Mouse (Mus musculus) hindbrain, embryonic 13.5 days (tissue): Measurements from ENCODE around the gene Dynlt1a. TPM values are rescaled to one million over a fixed set of nuclear protein-coding genes. Genes with fewer than 3 reads are reported as not detected.
"Not testable (repeated sequence)": the region's sequence is repeated elsewhere in the genome, so short reads cannot be mapped to it uniquely, and the experiment has no call there.

ENCODE experiments used
- ATAC-seq: fragments of 200-750 bp; cut with Nextera tagmentation; 2 replicates; pipeline ENCODE4 v1.8.0; 2017; ENCODE audit warnings: moderate TSS enrichment; ENCODE audit not compliant: low FRiP score
- H3K27ac ChIP-seq: fragments of 300-500 bp; sonication (generic); 2 replicates; pipeline ENCODE4 v1.5.1; 2015; ENCODE audit warnings: inconsistent platforms, mild to moderate bottlenecking, moderate library complexity
- H3K27me3 ChIP-seq: fragments of 300-500 bp; sonication (generic); 2 replicates; pipeline ENCODE4 v1.6.1; 2015; ENCODE audit warnings: mild to moderate bottlenecking, inconsistent platforms
- H3K36me3 ChIP-seq: fragments of 300-500 bp; sonication (generic); 2 replicates; pipeline ENCODE4 v1.6.1; 2015; ENCODE audit warnings: mild to moderate bottlenecking, inconsistent platforms
- H3K4me1 ChIP-seq: fragments of 300-500 bp; sonication (generic); replicated peaks from 2 replicates; pipeline ENCODE4 v1.6.1; 2015; ENCODE audit warnings: inconsistent platforms
- H3K4me2 ChIP-seq: fragments of 300-500 bp; sonication (generic); 2 replicates; pipeline ENCODE4 v1.6.1; 2015; ENCODE audit warnings: inconsistent platforms, mild to moderate bottlenecking, moderate library complexity
- H3K4me3 ChIP-seq: fragments of 300-500 bp; sonication (generic); 2 replicates; pipeline ENCODE4 v1.5.1; 2015; ENCODE audit warnings: mild to moderate bottlenecking, inconsistent platforms
- H3K9ac ChIP-seq: fragments of 300-500 bp; sonication (generic); 2 replicates; pipeline ENCODE4 v1.6.1; 2015; ENCODE audit warnings: mild to moderate bottlenecking, inconsistent platforms
- H3K9me3 ChIP-seq: fragments of 300-500 bp; sonication (generic); 2 replicates; pipeline ENCODE4 v1.6.1; 2016; ENCODE audit warnings: inconsistent platforms
- WGBS: fragments of 180-500 bp; shearing (Covaris S2); methylation state at CpG from one replicate; pipeline ENCODE4 v1.1.7; 2015; 5-methylcytosine and 5-hydroxymethylcytosine counted together
- polyA plus RNA-seq: library from polyadenylated mRNA; unstranded; fragments of >200 nt; fragmentation: Nextera tagmentation; extraction: Ambion mirVana; gene quantifications from 2 replicates; pipeline ENCODE4 v1.2.1, GENCODE M21; 2015

The Dynlt1a gene
- polyA plus RNA-seq, 1 experiment from 2014 or later, result 53.2 TPM

- not testable (repeated sequence) for H3K27me3 ChIP-seq, H3K9me3 ChIP-seq, H3K4me3 ChIP-seq, H3K36me3 ChIP-seq, H3K4me2 ChIP-seq, ATAC-seq, H3K4me1 ChIP-seq, H3K27ac ChIP-seq, H3K9ac ChIP-seq
- 60% methylated on average over 3 of the region's 3 CpGs for WGBS
These were observed 4.5 kb downstream of the Dynlt1a start for GRCm38 (mm10) chr17:6312755-6313154.

GRCm38 (mm10) chr17:6311716-6312115 is 5.6 kb downstream of the Dynlt1a start:
- not testable (repeated sequence) for H3K27ac ChIP-seq, H3K9me3 ChIP-seq, H3K9ac ChIP-seq, H3K4me1 ChIP-seq, H3K36me3 ChIP-seq, H3K4me2 ChIP-seq, H3K27me3 ChIP-seq, ATAC-seq, H3K4me3 ChIP-seq
- WGBS, result 92% methylated on average over 7 of the region's 7 CpGs

GRCm38 (mm10) chr17:6306503-6306902 is 10.8 kb downstream of the Dynlt1a start:
- H3K27ac ChIP-seq, result not testable (repeated sequence)
- WGBS, result 96% methylated on average over 9 of the region's 13 CpGs

GRCm38 (mm10) chr17:6305656-6306270 is 11.5 kb downstream of the Dynlt1a start:
- H3K27ac ChIP-seq, H3K9me3 ChIP-seq, H3K9ac ChIP-seq, H3K36me3 ChIP-seq, ATAC-seq, H3K4me2 ChIP-seq, H3K27me3 ChIP-seq, H3K4me3 ChIP-seq, H3K4me1 ChIP-seq: not testable (repeated sequence)
- WGBS, result 91% methylated on average over 12 of the region's 12 CpGs

More at GRCm38 (mm10) chr17:6306503-6306902, 10.8 kb downstream of the Dynlt1a start:
- H3K4me2 ChIP-seq, ATAC-seq, H3K36me3 ChIP-seq, H3K9me3 ChIP-seq, H3K27me3 ChIP-seq, H3K4me3 ChIP-seq, H3K4me1 ChIP-seq, H3K9ac ChIP-seq: not testable (repeated sequence)

- not testable (repeated sequence) for H3K9ac ChIP-seq, H3K4me1 ChIP-seq, H3K36me3 ChIP-seq, H3K27me3 ChIP-seq, ATAC-seq, H3K4me2 ChIP-seq, H3K27ac ChIP-seq, H3K9me3 ChIP-seq, H3K4me3 ChIP-seq
- 95% methylated on average over 5 of the region's 6 CpGs for WGBS
These were observed 12.4 kb downstream of the Dynlt1a start for GRCm38 (mm10) chr17:6304891-6305290.

- H3K4me2 ChIP-seq, H3K9me3 ChIP-seq, H3K9ac ChIP-seq, H3K27me3 ChIP-seq, H3K4me1 ChIP-seq, H3K36me3 ChIP-seq, H3K27ac ChIP-seq, H3K4me3 ChIP-seq: not testable (repeated sequence)
- 0 out of 2 replicates have a peak, but pooled peaks have one; percentile 15 for ATAC-seq
- 82% methylated on average over 5 of the region's 12 CpGs for WGBS
These were observed 17.0 kb downstream of the Dynlt1a start for GRCm38 (mm10) chr17:6300190-6300863.

GRCm38 (mm10) chr17:6297060-6297795 is 20.1 kb downstream of the Dynlt1a start:
- H3K27me3 ChIP-seq, ATAC-seq, H3K4me2 ChIP-seq, H3K9ac ChIP-seq, H3K27ac ChIP-seq, H3K4me1 ChIP-seq, H3K9me3 ChIP-seq, H3K4me3 ChIP-seq, H3K36me3 ChIP-seq: not testable (repeated sequence)
- 93% methylated on average over 9 of the region's 15 CpGs for WGBS

- not testable (repeated sequence) for H3K9ac ChIP-seq, H3K4me2 ChIP-seq, H3K27me3 ChIP-seq, ATAC-seq, H3K4me1 ChIP-seq, H3K9me3 ChIP-seq, H3K27ac ChIP-seq, H3K36me3 ChIP-seq, H3K4me3 ChIP-seq
- WGBS, result no CpG with 5 or more reads among the region's 5 CpGs
These were observed 23.4 kb downstream of the Dynlt1a start for GRCm38 (mm10) chr17:6293882-6294281.

- not testable (repeated sequence) for H3K4me3 ChIP-seq, H3K4me2 ChIP-seq
- WGBS, result 96% methylated on average over 12 of the region's 12 CpGs
These were observed 28.3 kb downstream of the Dynlt1a start for GRCm38 (mm10) chr17:6289045-6289444.

GRCm38 (mm10) chr17:6286169-6286568 is 31.1 kb downstream of the Dynlt1a start:
- not testable (repeated sequence) for H3K9me3 ChIP-seq, H3K4me1 ChIP-seq, H3K36me3 ChIP-seq, H3K4me3 ChIP-seq, H3K27ac ChIP-seq, H3K9ac ChIP-seq, H3K4me2 ChIP-seq, H3K27me3 ChIP-seq, ATAC-seq
- WGBS, result 96% methylated on average over 5 of the region's 5 CpGs

More at GRCm38 (mm10) chr17:6289045-6289444, 28.3 kb downstream of the Dynlt1a start:
- ATAC-seq, H3K27ac ChIP-seq, H3K36me3 ChIP-seq, H3K9me3 ChIP-seq, H3K9ac ChIP-seq, H3K27me3 ChIP-seq, H3K4me1 ChIP-seq: not testable (repeated sequence)

- not testable (repeated sequence) for H3K36me3 ChIP-seq, H3K4me1 ChIP-seq, H3K4me2 ChIP-seq, H3K27ac ChIP-seq, H3K4me3 ChIP-seq, H3K27me3 ChIP-seq, H3K9ac ChIP-seq, ATAC-seq, H3K9me3 ChIP-seq
- WGBS, result 95% methylated on average over 8 of the region's 10 CpGs
These were observed 34.2 kb downstream of the Dynlt1a start for GRCm38 (mm10) chr17:6283137-6283536.

- H3K4me1 ChIP-seq, H3K4me2 ChIP-seq, ATAC-seq, H3K27me3 ChIP-seq, H3K9ac ChIP-seq, H3K27ac ChIP-seq, H3K36me3 ChIP-seq, H3K9me3 ChIP-seq, H3K4me3 ChIP-seq: not testable (repeated sequence)
- WGBS, result 97% methylated on average over 17 of the region's 19 CpGs
These were observed 36.8 kb downstream of the Dynlt1a start for GRCm38 (mm10) chr17:6280513-6280912.
